Mouse (Mus musculus) kidney, adult 2 months (tissue): Measurements from ENCODE around the gene 5330417H12Rik. TPM values are rescaled to one million over a fixed set of nuclear protein-coding genes. Genes with fewer than 3 reads are reported as not detected.

Experiments
- DNase-seq: peaks from one replicate; pipeline ENCODE4 v3.0.0; 2021
- H3K27ac ChIP-seq: fragments of 200-500 bp; 2 replicates; pipeline ENCODE4 v1.5.1; 2012; ENCODE audit warnings: low read depth, low read length, control low read depth, inconsistent platforms; ENCODE audit not compliant: insufficient read depth
- H3K27me3 ChIP-seq: fragments of 200-500 bp; replicated peaks from 2 replicates; pipeline ENCODE4 v1.6.1; 2012; ENCODE audit warnings: mild to moderate bottlenecking, moderate library complexity, low read length, inconsistent platforms; ENCODE audit not compliant: control insufficient read depth, insufficient read depth
- H3K36me3 ChIP-seq: fragments of 200-500 bp; 2 replicates; pipeline ENCODE4 v1.6.1; 2012; ENCODE audit warnings: mild to moderate bottlenecking, moderate library complexity, low read length, inconsistent platforms; ENCODE audit not compliant: control insufficient read depth, insufficient read depth
- H3K4me1 ChIP-seq: fragments of 200-500 bp; 2 replicates; pipeline ENCODE4 v1.6.1; 2011; ENCODE audit warnings: low read length; ENCODE audit not compliant: control insufficient read depth, insufficient read depth
- H3K4me3 ChIP-seq: fragments of 200-500 bp; 2 replicates; pipeline ENCODE4 v1.5.1; 2011; ENCODE audit warnings: mild to moderate bottlenecking, low read depth, low read length, control low read depth; ENCODE audit not compliant: insufficient read depth
- CTCF ChIP-seq: fragments of 200-500 bp; conservative IDR thresholded peaks from 2 replicates; pipeline ENCODE4 v1.5.1; 2011; ENCODE audit warnings: low read depth, mild to moderate bottlenecking, control low read depth, low read length, moderate library complexity, mixed read lengths; ENCODE audit not compliant: insufficient read depth, insufficient read length
- POLR2A ChIP-seq: fragments of 200-500 bp; IDR thresholded peaks from one replicate; pipeline ENCODE4 v1.6.1; 2011; ENCODE audit warnings: low read depth, low read length, control low read depth
- WGBS: fragments of 180-500 bp; shearing (Covaris S2); methylation state at CpG from one replicate; pipeline ENCODE4 v1.1.7; 2018; 5-methylcytosine and 5-hydroxymethylcytosine counted together
- polyA plus RNA-seq: library from polyadenylated mRNA; depleted of rRNA; stranded (reverse); fragments of >200 nt; gene quantifications from 2 replicates; pipeline ENCODE4 v1.2.3, GENCODE M21; 2012

The 5330417H12Rik gene
- polyA plus RNA-seq, 1 experiment = not detected

- Histone ChIP-seq H3K27ac (no peak overlapping the region), H3K4me3 (no peak overlapping the region), H3K4me1 (no peaks in the 10 kb centered on the region), H3K36me3 (no peaks in the 10 kb centered on the region), H3K27me3 (no peaks in the 10 kb centered on the region)
- TF ChIP-seq CTCF = no peak
- TF ChIP-seq POLR2A = no peak
- no peak for DNase-seq
- WGBS = 73% methylated on average over 12 of the region's 12 CpGs
Measured at GRCm38 (mm10) chr7:107648937-107649688, 24.2 kb upstream of the 5330417H12Rik start.

DNA sequence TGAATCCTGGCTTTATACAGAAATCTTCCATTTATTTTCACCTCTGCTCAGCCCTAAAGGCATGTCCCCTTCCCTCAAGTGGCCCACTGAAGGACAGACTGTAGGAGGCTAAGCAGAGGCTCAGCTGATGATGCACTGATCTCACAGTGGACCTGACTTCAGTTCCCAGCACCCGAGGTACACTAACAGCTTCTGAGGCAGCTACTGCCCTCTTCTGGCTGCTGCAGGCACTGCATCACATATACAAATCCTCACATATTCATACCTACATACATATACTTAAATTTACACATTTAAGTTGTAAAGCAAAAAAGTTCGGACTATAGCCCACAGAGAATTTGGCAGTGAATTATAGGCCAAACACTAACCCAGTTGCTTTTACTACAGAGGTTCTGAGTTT lies 20.0 kb upstream of the 5330417H12Rik start:
- Histone ChIP-seq H3K4me1 (no peaks in the 10 kb centered on the region), H3K27me3 (no peaks in the 10 kb centered on the region), H3K36me3 (no peaks in the 10 kb centered on the region), H3K27ac (no peak overlapping the region), H3K4me3 (no peak overlapping the region)
- 91% methylated on average over 2 of the region's 2 CpGs for WGBS
- no peak for DNase-seq
- TF ChIP-seq POLR2A (no peak), CTCF (peak; percentile 38)

DNA sequence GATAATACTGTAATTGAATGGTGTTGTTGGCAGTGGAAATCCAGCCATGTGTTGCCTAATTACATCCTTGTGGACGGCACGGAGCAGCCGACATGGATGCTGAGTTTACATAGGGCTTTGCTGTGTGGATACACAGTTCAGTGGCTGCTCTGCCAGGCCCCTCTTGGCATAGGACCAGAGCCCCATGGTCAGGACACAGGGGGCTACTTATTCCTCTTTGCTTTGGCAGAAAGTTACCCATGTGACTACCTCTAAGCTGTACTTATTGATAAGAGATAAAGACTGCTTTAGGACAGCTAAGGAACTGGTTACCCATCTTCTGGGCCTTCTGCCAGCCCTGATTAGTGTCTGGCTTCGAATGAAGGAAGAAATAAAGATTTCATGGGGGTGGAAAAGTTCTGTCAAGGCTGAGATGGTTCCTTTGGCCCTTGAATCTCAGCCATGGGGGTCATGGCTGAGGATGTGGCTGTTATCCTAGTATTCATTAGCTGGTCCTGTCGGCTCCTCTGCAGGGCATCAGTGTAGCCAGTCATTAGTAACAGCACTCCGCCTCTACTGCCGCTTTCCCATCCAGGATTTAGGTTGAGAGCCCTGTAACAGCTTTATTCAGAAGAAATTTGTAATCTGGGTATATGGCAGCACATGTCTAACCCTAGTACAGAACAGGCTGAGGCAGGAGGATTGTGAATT lies 17.8 kb upstream of the 5330417H12Rik start:
- no peaks in the 10 kb centered on the region for H3K27me3 ChIP-seq
- TF ChIP-seq CTCF = no peak
- TF ChIP-seq POLR2A = no peak
- no peaks in the 10 kb centered on the region for H3K4me1 ChIP-seq
- no peaks in the 10 kb centered on the region for H3K36me3 ChIP-seq
- 69% methylated on average over 7 of the region's 7 CpGs for WGBS
- no peak overlapping the region for H3K4me3 ChIP-seq
- no peak for DNase-seq
- no peak overlapping the region for H3K27ac ChIP-seq

GRCm38 (mm10) chr7:107638026-107638425 lies 13.1 kb upstream of the 5330417H12Rik start:
- DNase-seq = no peak
- no peak overlapping the region for H3K27ac ChIP-seq
- no peaks in the 10 kb centered on the region for H3K27me3 ChIP-seq
- H3K4me3 ChIP-seq = no peak overlapping the region
- no peaks in the 10 kb centered on the region for H3K4me1 ChIP-seq
- TF ChIP-seq CTCF = no peak
- TF ChIP-seq POLR2A = no peak
- WGBS = 71% methylated on average over 5 of the region's 5 CpGs
- H3K36me3 ChIP-seq = no peaks in the 10 kb centered on the region

GRCm38 (mm10) chr7:107637398-107637797 lies 12.4 kb upstream of the 5330417H12Rik start:
- H3K36me3 ChIP-seq = no peaks in the 10 kb centered on the region
- no peak for DNase-seq
- H3K27ac ChIP-seq = no peak overlapping the region
- H3K27me3 ChIP-seq = no peaks in the 10 kb centered on the region
- no peak overlapping the region for H3K4me3 ChIP-seq
- TF ChIP-seq POLR2A = no peak
- no peaks in the 10 kb centered on the region for H3K4me1 ChIP-seq
- WGBS = 65% methylated on average over 7 of the region's 7 CpGs

- no peaks in the 10 kb centered on the region for H3K4me1 ChIP-seq
- WGBS = 81% methylated on average over 4 of the region's 4 CpGs
- no peak for TF ChIP-seq CTCF
- TF ChIP-seq POLR2A = no peak
- no peak overlapping the region for H3K4me3 ChIP-seq
- no peaks in the 10 kb centered on the region for H3K27me3 ChIP-seq
- no peaks in the 10 kb centered on the region for H3K36me3 ChIP-seq
- no peak overlapping the region for H3K27ac ChIP-seq
- DNase-seq = no peak
Measured at GRCm38 (mm10) chr7:107633201-107633600, 8.2 kb upstream of the 5330417H12Rik start.

DNA sequence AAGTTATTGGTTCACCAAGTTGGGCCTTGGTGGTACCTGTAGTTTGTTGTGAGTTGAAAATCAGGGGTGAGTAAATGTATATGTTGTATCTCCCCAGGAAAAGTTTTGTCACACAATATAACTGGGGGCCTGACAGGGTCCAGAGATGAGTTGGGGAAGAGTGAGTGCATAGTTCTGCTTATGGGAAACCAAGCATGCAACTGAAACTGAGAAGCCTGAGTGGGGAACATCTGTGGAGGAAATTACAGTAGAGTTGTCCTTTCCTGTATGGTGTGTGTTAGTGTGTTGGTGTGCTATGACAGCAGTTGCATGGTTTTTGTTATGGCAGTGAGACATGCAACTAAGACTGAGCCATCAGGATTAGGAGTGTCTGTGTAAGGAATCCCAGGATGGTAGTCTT lies 3.4 kb upstream of the 5330417H12Rik start:
- H3K36me3 ChIP-seq = no peaks in the 10 kb centered on the region
- no peak for TF ChIP-seq POLR2A
- TF ChIP-seq CTCF = no peak
- H3K27ac ChIP-seq = no peak overlapping the region
- H3K4me1 ChIP-seq = no peaks in the 10 kb centered on the region
- no peak for DNase-seq
- H3K27me3 ChIP-seq = no peaks in the 10 kb centered on the region
- no peak overlapping the region for H3K4me3 ChIP-seq
